Mouse (Mus musculus) ES-Bruce4 (cell line): ENCODE measurements around the gene Adarb2.

Experiments
- CTCF ChIP-seq: IDR thresholded peaks from one replicate; pipeline ENCODE4 v1.8.1; 2011; ENCODE audit warnings: low read depth, low read length
- EP300 ChIP-seq: IDR thresholded peaks from 2 replicates; pipeline ENCODE4 v1.6.1; 2011; ENCODE audit warnings: low read depth, low read length; ENCODE audit not compliant: insufficient read depth
- POLR2A ChIP-seq: IDR thresholded peaks from one replicate; pipeline ENCODE4 v1.8.1; 2011; ENCODE audit warnings: low read length; ENCODE audit not compliant: insufficient read depth

DNA sequence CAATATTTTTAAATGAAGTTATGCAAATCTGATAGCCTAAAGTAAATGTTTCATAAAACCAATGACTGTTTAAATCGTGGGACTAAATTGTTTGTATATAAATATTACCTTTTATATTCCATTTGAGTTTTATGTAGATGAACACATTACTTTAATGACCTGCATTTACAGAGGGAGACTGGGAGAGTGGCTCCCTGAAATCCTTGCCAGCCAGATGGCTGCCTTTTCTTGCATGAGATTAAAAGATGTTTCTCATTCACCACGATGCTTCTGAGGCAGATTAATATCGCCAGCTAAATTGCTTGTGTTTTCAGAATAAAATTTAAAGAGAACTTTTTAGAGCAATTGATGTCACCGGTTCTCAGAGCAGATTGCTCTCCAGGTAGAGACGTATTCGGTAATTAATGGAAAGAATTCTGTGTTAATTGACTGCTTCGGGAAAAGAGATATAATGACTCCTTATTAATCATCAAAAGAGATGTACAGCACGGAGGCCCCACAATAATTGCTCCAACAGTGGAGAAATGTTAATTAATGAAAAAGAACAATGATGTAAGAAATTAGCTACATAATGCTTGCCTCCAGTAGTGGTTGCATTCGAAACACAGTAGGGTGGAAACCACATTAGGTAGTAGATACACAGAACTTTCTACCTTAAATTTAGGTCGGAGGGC, 527.4 kb downstream of the Adarb2 start:
- TF ChIP-seq CTCF: no peak
- no peak for TF ChIP-seq POLR2A
- TF ChIP-seq EP300: no peak
